19 mouse cellular contexts compared by ENCODE assay signal in genomic region chr4:132254986-132255385, GRCm38 (mm10). TPM values are rescaled to one million over a fixed set of nuclear protein-coding genes. Genes with fewer than 3 reads are reported as not detected.
DNase-seq lines count a peak whose midpoint lies in the region; ATAC-seq and TF ChIP-seq lines count a peak whose summit lies in the region.
"Had no signal": no experiment of that assay in that cellular context is flagged by ENCODE, and none has a peak within 500 bp of the region (broad histone marks: within the 10 kb centered on the region; RNA-seq: fewer than 3 reads in every experiment).

No protein-coding gene starts in this region.

- peaks cover 2% of the 10 kb centered on the region; the same call in 1 of the 2 replicates for H3K36me3 ChIP-seq in liver, adult 2 months (ENCODE audit: control insufficient read depth, insufficient read depth, low read length)
- peaks cover 12% of the 10 kb centered on the region for H3K36me3 ChIP-seq in liver, embryonic 14.5 days (replicated peaks; ENCODE audit: control insufficient read depth, insufficient read depth, low read depth)
- no peaks in the 10 kb centered on the region for H3K36me3 ChIP-seq in hindbrain, embryonic 11.5 days (ENCODE audit: control insufficient read depth, insufficient read depth, low read length)

- no peak for TF ChIP-seq POLR2A in liver, adult 2 months (IDR thresholded peaks at IDR 0.05; ENCODE audit: extremely low read depth, insufficient read depth, low read length)

- peaks cover 2% of the 10 kb centered on the region; the same call in 1 of the 2 replicates for H3K79me2 ChIP-seq in liver, adult 2 months (ENCODE audit: control insufficient read depth, insufficient read depth, low read length)

- 0 out of 2 replicates have a peak, but pooled peaks have one; percentile 11 for TF ChIP-seq CTCF in liver, adult 2 months (IDR thresholded peaks at IDR 0.05; ENCODE audit: low read depth, low read length)
- peak; percentile 24; the same call in 1 of the 2 replicates for TF ChIP-seq CTCF in liver, embryonic 14.5 days (IDR thresholded peaks at IDR 0.05; ENCODE audit: low read depth)

- no peak for TF ChIP-seq EP300 in liver, embryonic 14.5 days (IDR thresholded peaks at IDR 0.05; ENCODE audit: low read depth)

- no peak for ATAC-seq in liver, embryonic 14.5 days (ENCODE audit: insufficient read depth)
- no peak for ATAC-seq in hindbrain, embryonic 11.5 days (ENCODE audit: low FRiP score)
- ATAC-seq: forebrain, postnatal 0 days; inflammation-experienced regulatory T-cells, adult 6 months had no signal

- H3K9me3 ChIP-seq in liver, embryonic 14.5 days (ENCODE audit: control insufficient read depth, low read length): no peaks in the 10 kb centered on the region
- H3K9me3 ChIP-seq in hindbrain, embryonic 11.5 days (ENCODE audit: control insufficient read depth, low read length): no peaks in the 10 kb centered on the region
- H3K9me3 ChIP-seq: G1E; heart, embryonic 12.5 days; kidney, embryonic 15.5 days; liver, embryonic 15.5 days had no signal

- no peak overlapping the region for H3K27ac ChIP-seq in liver, adult 2 months (replicated peaks; ENCODE audit: insufficient read depth, low read depth, low read length)
- no peak overlapping the region for H3K27ac ChIP-seq in liver, embryonic 14.5 days
- H3K27ac ChIP-seq in hindbrain, embryonic 11.5 days (ENCODE audit: low read depth, low read length): no peak overlapping the region
- H3K27ac ChIP-seq: kidney, embryonic 15.5 days; liver, embryonic 15.5 days; macrophage had no signal

- H3K4me3 ChIP-seq in liver, adult 2 months (ENCODE audit: insufficient read depth, low read depth, low read length): no peak overlapping the region
- no peak overlapping the region for H3K4me3 ChIP-seq in liver, embryonic 14.5 days (ENCODE audit: insufficient read depth in 1 of 2, low read depth in 2 of 2, low read length in 2 of 2)
- no peak overlapping the region for H3K4me3 ChIP-seq in hindbrain, embryonic 11.5 days (ENCODE audit: low read depth, low read length)
- H3K4me3 ChIP-seq: heart, embryonic 12.5 days; kidney, embryonic 15.5 days; liver, embryonic 15.5 days had no signal

- DNase-seq in liver, adult 2 months (ENCODE audit: extremely low read depth, low read depth, low spot score): no peak
- DNase-seq in liver (no peak), 416B (ENCODE audit: low read depth) (peak; percentile 46)
- DNase-seq in CD4-positive helper T cell, adult 2 months (ENCODE audit: low read depth, low spot score): peak; percentile 29
- no peak for DNase-seq in liver, embryonic 14.5 days (ENCODE audit: low read depth in 3 of 3, low spot score in 3 of 3)
- no peak for DNase-seq in hindbrain, embryonic 11.5 days (ENCODE audit: low spot score)
- no peak for DNase-seq in c-Kit-positive CD71-positive TER-119-positive erythroid progenitor cells, embryonic 14.5 days (ENCODE audit: low spot score)
- DNase-seq: adrenal gland, postnatal 25 days; forebrain, postnatal 0 days; gastrocnemius, postnatal 14 days; midbrain, embryonic 14.5 days; right cerebral cortex, postnatal 25 days had no signal

- 91% methylated on average over 3 of the region's 3 CpGs for WGBS in liver, adult 2 months
- 63% methylated on average over 3 of the region's 3 CpGs for WGBS in liver, embryonic 14.5 days (ENCODE audit: insufficient replicate concordance)
- WGBS in hindbrain, embryonic 11.5 days: 80% methylated on average over 3 of the region's 3 CpGs

- H3K4me1 ChIP-seq in liver, adult 2 months (ENCODE audit: control insufficient read depth, insufficient read depth, low read length): peaks cover 15% of the 10 kb centered on the region
- H3K4me1 ChIP-seq in liver, embryonic 14.5 days (replicated peaks; ENCODE audit: control insufficient read depth in 2 of 2, insufficient read depth in 2 of 2, low read length in 1 of 2): peaks cover 9 to 15% of the 10 kb centered on the region in 2 experiments; a peak in 3 of 4 replicates
- H3K4me1 ChIP-seq in hindbrain, embryonic 11.5 days (replicated peaks; ENCODE audit: control insufficient read depth, insufficient read depth, low read length): peaks cover 4% of the 10 kb centered on the region; the same call in 1 of the 2 replicates

- no peak overlapping the region for H3K9ac ChIP-seq in liver, adult 2 months (ENCODE audit: low read depth, low read length)
- H3K9ac ChIP-seq in liver, embryonic 14.5 days (replicated peaks): no peak overlapping the region
- no peak overlapping the region for H3K9ac ChIP-seq in hindbrain, embryonic 11.5 days (ENCODE audit: low read depth, low read length)
- H3K9ac ChIP-seq: forebrain, postnatal 0 days; heart, embryonic 12.5 days; kidney, embryonic 15.5 days; liver, embryonic 15.5 days had no signal

- no peak overlapping the region for H3K4me2 ChIP-seq in liver, embryonic 14.5 days (ENCODE audit: low read depth)
- no peak overlapping the region for H3K4me2 ChIP-seq in hindbrain, embryonic 11.5 days (replicated peaks; ENCODE audit: low read depth, low read length)
- H3K4me2 ChIP-seq: heart, embryonic 12.5 days; kidney, embryonic 15.5 days; liver, embryonic 15.5 days had no signal

- no peaks in the 10 kb centered on the region for H3K27me3 ChIP-seq in liver, adult 2 months (ENCODE audit: control insufficient read depth, insufficient read depth, low read length)
- no peaks in the 10 kb centered on the region for H3K27me3 ChIP-seq in liver, embryonic 14.5 days (ENCODE audit: control insufficient read depth, insufficient read depth, low read length)
- H3K27me3 ChIP-seq in hindbrain, embryonic 11.5 days (ENCODE audit: control insufficient read depth, insufficient read depth, low read length): no peaks in the 10 kb centered on the region
- H3K27me3 ChIP-seq: heart, embryonic 12.5 days; kidney, embryonic 15.5 days; liver, embryonic 15.5 days had no signal

RNA-seq across cellular contexts. Expression of gene Gmeb1, which starts 6.4 kb away (rescaled TPM):
- total RNA-seq in liver, adult 2 months (2014; rRNA removed): 3.3 and 5.4 TPM in 2 replicates
- 4.0 and 6.0 TPM in 2 replicates for polyA plus RNA-seq in liver, adult 2 months (2012; rRNA removed)
- 6.3 and 8.1 TPM in 2 replicates for polyA plus RNA-seq in liver, embryonic 14.5 days (2012; rRNA removed)
- polyA plus RNA-seq in liver, embryonic 14.5 days (2014; fragmentation: Nextera tagmentation; extraction: Ambion mirVana): 9.9 and 12.2 TPM in 2 replicates
- polyA plus RNA-seq in hindbrain, embryonic 11.5 days (2014; fragmentation: Nextera tagmentation; extraction: Ambion mirVana): 38.4 and 41.4 TPM in 2 replicates

RNA-seq across cellular contexts. Expression of gene Taf12, which starts 19.2 kb away (rescaled TPM):
- 5.7 and 7.5 TPM in 2 replicates for total RNA-seq in liver, adult 2 months (2014; rRNA removed)
- 5.0 and 5.1 TPM in 2 replicates for polyA plus RNA-seq in liver, adult 2 months (2012; rRNA removed)
- 10.4 and 24.5 TPM in 2 replicates for polyA plus RNA-seq in liver, embryonic 14.5 days (2012; rRNA removed)
- polyA plus RNA-seq in liver, embryonic 14.5 days (2014; fragmentation: Nextera tagmentation; extraction: Ambion mirVana): 48.7 and 49.5 TPM in 2 replicates
- 60.5 and 65.0 TPM in 2 replicates for polyA plus RNA-seq in hindbrain, embryonic 11.5 days (2014; fragmentation: Nextera tagmentation; extraction: Ambion mirVana)

RNA-seq across cellular contexts. Expression of gene Ythdf2, which starts 42.9 kb away (rescaled TPM):
- 11.2 and 13.5 TPM in 2 replicates for total RNA-seq in liver, adult 2 months (2014; rRNA removed)
- polyA plus RNA-seq in liver, adult 2 months (2012; rRNA removed): 10.5 and 13.1 TPM in 2 replicates
- 5.5 and 8.5 TPM in 2 replicates for polyA plus RNA-seq in liver, embryonic 14.5 days (2012; rRNA removed)
- 29.3 and 31.7 TPM in 2 replicates for polyA plus RNA-seq in liver, embryonic 14.5 days (2014; fragmentation: Nextera tagmentation; extraction: Ambion mirVana)
- polyA plus RNA-seq in hindbrain, embryonic 11.5 days (2014; fragmentation: Nextera tagmentation; extraction: Ambion mirVana): 161 TPM in 2 replicates

RNA-seq across cellular contexts. Expression of gene Rab42, which starts 48.2 kb away (rescaled TPM):
- 0.40 TPM in 1 of 2 replicates, not detected in the other for total RNA-seq in liver, adult 2 months (2014; rRNA removed)
- polyA plus RNA-seq in liver, adult 2 months (2012; rRNA removed): not detected in 2 replicates
- polyA plus RNA-seq in liver, embryonic 14.5 days (2012; rRNA removed): 0.33 and 0.47 TPM in 2 replicates
- 0.25 and 0.27 TPM in 2 replicates for polyA plus RNA-seq in liver, embryonic 14.5 days (2014; fragmentation: Nextera tagmentation; extraction: Ambion mirVana)
- 0.39 and 0.61 TPM in 2 replicates for polyA plus RNA-seq in hindbrain, embryonic 11.5 days (2014; fragmentation: Nextera tagmentation; extraction: Ambion mirVana)
- total RNA-seq: G1E; hematopoietic stem cell, adult 5-6 weeks had no signal

Comparison
In these comparisons a context has a peak if more than half of its experiments do, and no peak if none do; other contexts are left out.
1. DNase-seq: peak in 416B (single experiment) and CD4-positive helper T cell, adult 2 months (single experiment); none in liver, adult 2 months (single experiment), liver (single experiment), liver, embryonic 14.5 days (0 of 3), hindbrain, embryonic 11.5 days (single experiment) and c-Kit-positive CD71-positive TER-119-positive erythroid progenitor cells, embryonic 14.5 days (single experiment).